In genomic region chr14:37819959-37820358, GRCm38 (mm10) we compare ENCODE assay signal across 13 mouse cellular contexts.
DNase-seq lines count a peak whose midpoint lies in the region.
"Had no signal": no experiment of that assay in that cellular context is flagged by ENCODE, and none has a peak within 500 bp of the region (broad histone marks: within the 10 kb centered on the region; RNA-seq: fewer than 3 reads in every experiment).

No protein-coding gene starts in this region.

- DNase-seq in adrenal gland, postnatal 10 days, result peak; percentile 10
- no peak for DNase-seq in adrenal gland, adult 18-20 months (ENCODE audit: low spot score in 2 of 2)
- DNase-seq in kidney, postnatal 4 days, result peak; percentile 27 to 43
- DNase-seq in kidney, postnatal 14 days, result no peak
- peak; percentile 81 for DNase-seq in R1 (ENCODE audit: low read depth, low spot score)
- peak; percentile 45 for DNase-seq in limb, embryonic 10.5 days (ENCODE audit: low spot score)
- no peak for DNase-seq in spleen, postnatal 36 days (ENCODE audit: low spot score in 2 of 2)
- no peak for DNase-seq in frontal cortex, postnatal 10 days (ENCODE audit: low spot score in 2 of 2)
- DNase-seq: cerebellum, adult 11 months; kidney, adult 8-10 months; lung, postnatal 36 days had no signal

- H3K4me3 ChIP-seq in limb, embryonic 10.5 days, result no peak overlapping the region
- H3K4me3 ChIP-seq: erythroblast, embryonic 14.5 days; stomach, embryonic 15.5 days had no signal

- H3K27ac ChIP-seq in limb, embryonic 10.5 days, result no peak overlapping the region
- H3K27ac ChIP-seq: stomach, embryonic 15.5 days had no signal

- no peaks in the 10 kb centered on the region for H3K4me1 ChIP-seq in limb, embryonic 10.5 days
- H3K4me1 ChIP-seq: stomach, embryonic 15.5 days had no signal

- H3K36me3 ChIP-seq in limb, embryonic 10.5 days, result no peaks in the 10 kb centered on the region
- H3K36me3 ChIP-seq: stomach, embryonic 15.5 days had no signal

- no peaks in the 10 kb centered on the region for H3K9me3 ChIP-seq in limb, embryonic 10.5 days (replicated peaks)
- H3K9me3 ChIP-seq: stomach, embryonic 15.5 days had no signal

- no peaks in the 10 kb centered on the region for H3K27me3 ChIP-seq in limb, embryonic 10.5 days (ENCODE audit: low read depth, poor library complexity, severe bottlenecking)
- H3K27me3 ChIP-seq: stomach, embryonic 15.5 days had no signal

- WGBS in limb, embryonic 10.5 days, result 19% methylated on average over 7 of the region's 7 CpGs

Comparison
In these comparisons a context has a peak if more than half of its experiments do, and no peak if none do; other contexts are left out.
1. DNase-seq: peak in adrenal gland, postnatal 10 days (single experiment), kidney, postnatal 4 days (2 of 2), R1 (single experiment) and limb, embryonic 10.5 days (single experiment); none in adrenal gland, adult 18-20 months (0 of 2), kidney, postnatal 14 days (single experiment), spleen, postnatal 36 days (0 of 2) and frontal cortex, postnatal 10 days (0 of 2).